Mouse (Mus musculus): ENCODE results near the gene Dapp1.
A peak's percentile ranks its signal among the peaks of the same experiment; 100 is the strongest.
"Not testable (repeated sequence)": the region's sequence is repeated elsewhere in the genome, so short reads cannot be mapped to it uniquely, and the experiment has no call there.

Gene Dapp1

GRCm38 (mm10) chr3:137954256-137954916 lies 27.0 kb downstream of the Dapp1 start:
- no peak for DNase-seq (ENCODE audit: low spot score in 2 of 2)

DNA sequence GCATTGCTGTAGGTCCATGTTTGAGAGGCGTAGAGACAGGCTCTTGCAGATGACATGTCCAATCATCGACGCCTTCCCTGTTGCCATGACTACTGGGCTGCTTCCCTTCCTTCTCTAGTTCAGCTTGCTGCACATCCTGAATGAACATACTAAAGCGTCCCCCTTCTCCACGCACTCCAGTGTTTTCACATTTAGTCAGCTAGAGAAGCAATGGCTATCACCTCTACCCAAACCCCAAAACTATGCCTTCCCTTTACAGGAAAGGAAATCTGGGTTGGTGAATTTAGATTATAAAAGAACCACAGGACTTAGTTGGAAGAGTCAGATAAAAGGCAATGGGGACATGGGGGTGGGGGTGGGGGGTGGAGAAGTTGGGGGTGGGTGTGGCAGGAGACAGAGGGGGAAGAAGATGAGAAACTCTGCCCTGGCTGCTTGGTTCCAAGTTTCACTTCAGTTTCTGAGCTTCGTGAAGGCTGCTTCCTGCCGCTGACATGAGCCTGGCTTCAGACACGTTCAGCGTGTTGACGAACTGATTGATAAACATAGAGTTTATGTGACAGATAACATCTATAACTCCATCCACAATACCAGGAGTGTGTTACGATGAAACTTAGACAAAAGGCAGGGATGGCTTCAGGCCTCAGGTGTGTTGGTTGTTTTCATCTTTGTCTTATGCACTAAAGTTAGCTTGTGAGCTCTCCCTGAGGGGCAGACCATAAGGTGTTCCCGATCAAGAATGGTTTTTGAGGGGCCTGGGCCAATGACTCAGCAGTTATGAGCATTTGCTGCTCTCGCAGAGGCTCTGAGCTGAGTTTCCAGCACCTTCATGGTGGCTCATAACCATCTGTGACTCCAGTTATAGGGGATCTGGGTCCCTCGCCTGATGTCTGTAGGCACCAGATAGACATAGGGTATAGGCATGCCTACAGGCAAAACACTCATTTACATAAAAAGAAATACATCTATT lies 28.1 kb downstream of the Dapp1 start:
- no peak for DNase-seq (ENCODE audit: low spot score in 2 of 2)

- peak in 1 of 2 experiments; percentile 66 for DNase-seq (ENCODE audit: low spot score in 2 of 2)
Observed at GRCm38 (mm10) chr3:137952225-137952913, 29.0 kb downstream of the Dapp1 start.

DNA sequence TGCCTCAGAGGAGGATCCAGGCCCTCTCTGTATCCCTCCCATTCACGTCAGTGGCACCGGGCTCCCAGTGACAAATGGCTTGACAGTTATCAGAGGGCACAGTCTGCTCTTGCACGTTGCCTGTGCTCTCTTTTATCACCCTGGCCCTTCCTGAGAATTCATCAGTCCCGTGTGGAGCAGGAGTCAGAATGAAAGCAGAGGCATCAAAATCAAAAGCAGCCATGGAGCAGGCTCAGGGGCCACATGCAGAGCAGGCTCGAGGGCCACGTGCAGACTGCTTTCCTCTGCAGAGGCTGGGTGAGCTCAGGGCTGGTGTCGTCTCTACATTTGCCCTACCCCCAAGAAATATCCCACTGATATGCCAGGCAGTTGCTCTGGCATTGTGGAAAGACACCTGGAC lies 29.5 kb downstream of the Dapp1 start:
- no peak for DNase-seq (ENCODE audit: low spot score in 2 of 2)

DNA sequence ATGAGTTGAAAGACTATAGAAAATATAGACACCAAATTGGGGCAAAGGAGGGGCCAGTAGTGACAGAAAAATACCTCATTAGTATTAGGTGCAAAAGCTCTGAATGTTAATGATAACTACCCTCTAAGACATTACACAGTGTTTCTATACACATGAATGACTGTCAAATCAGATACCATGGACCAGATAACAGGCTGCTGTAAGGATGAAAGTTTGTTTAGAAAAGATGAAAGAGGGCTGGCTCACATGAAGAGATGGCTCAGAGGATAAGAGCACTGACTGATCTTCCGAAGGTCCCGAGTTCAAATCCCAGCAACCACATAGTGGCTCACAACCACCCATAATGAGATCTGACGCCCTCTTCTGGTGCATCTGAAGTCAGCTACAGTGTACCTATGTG lies 30.0 kb downstream of the Dapp1 start:
- DNase-seq (ENCODE audit: low spot score in 2 of 2) = not testable (repeated sequence)

DNA sequence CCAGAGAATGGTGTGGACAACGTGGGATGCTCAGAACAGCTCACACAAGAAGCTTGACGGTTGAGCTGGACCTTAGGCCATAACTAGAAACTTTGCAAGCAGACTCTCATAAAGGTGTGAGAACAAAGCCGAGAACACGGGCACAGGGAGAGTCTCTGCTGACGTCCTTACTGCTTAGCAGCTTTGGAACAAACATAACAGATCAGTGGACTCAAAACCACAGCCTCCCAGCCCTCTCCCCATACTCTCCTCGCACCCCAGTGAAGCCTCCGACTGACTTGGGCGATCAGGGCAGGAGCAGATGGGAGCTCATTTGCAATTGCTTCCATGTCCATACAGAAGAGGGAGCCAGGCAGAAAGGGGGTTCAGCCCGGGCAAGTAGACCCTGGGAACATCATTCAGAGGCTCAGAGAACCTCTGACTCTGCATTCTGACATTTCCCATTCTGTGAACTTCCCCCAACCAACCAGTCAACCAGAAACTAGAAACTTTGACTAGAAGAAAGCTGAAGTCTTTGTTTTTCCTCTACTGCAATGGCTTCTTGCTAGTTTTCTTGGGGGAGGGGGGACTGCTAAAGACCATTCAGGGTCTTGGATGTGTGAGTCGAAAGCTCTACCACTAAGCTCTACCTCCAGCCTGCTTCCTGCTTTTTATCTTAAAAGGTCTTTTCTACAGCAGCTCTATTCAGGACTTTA lies 31.0 kb downstream of the Dapp1 start:
- DNase-seq (ENCODE audit: low spot score in 2 of 2) = no peak

DNA sequence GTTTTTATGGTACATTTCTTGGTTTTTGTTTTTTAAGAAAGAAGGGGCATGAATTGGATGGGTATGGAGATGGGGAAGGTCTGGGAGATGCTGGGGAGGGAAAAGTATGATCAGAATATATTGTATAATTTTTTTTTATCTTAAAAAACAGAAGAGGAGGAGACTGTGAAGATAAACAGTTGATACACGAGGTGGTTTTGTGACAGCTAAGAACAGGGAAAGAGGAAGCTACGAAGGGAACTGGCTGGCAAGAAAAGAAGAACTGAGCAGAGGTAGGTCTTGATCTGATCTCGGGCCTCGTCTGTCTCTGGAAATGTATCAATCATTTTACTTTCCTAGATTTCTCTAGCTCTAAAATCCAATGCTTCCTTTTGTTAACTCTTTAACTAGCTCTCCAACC lies 33.8 kb downstream of the Dapp1 start:
- no peak for DNase-seq (ENCODE audit: low spot score in 2 of 2)

DNA sequence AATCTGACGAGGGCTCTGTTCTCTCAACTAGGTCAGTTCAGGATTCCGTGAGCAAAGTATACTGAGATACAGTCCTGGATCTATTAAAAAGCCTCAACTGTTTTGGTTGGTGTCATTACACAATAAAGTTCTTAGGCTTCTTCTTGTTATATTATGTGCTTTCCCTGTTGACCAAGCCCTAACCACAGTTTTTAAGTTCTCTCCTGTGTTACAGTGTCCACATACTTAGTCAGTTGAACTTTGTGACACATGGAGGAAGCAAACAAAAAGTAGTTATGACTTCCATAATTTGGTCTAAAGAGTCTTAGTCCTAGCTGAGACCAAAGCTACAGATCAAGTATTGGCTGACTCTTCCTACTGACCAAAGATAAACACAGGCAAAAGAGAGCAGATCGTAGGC lies 34.5 kb downstream of the Dapp1 start:
- DNase-seq (ENCODE audit: low spot score in 2 of 2) = no peak

GRCm38 (mm10) chr3:137943737-137944154 lies 37.6 kb downstream of the Dapp1 start:
- no peak for DNase-seq (ENCODE audit: low spot score in 2 of 2)

- no peak for DNase-seq (ENCODE audit: low spot score in 2 of 2)
Observed at GRCm38 (mm10) chr3:137942098-137942622, 39.2 kb downstream of the Dapp1 start.

GRCm38 (mm10) chr3:137941555-137941954 lies 39.8 kb downstream of the Dapp1 start:
- no peak for DNase-seq (ENCODE audit: low spot score in 2 of 2)

DNA sequence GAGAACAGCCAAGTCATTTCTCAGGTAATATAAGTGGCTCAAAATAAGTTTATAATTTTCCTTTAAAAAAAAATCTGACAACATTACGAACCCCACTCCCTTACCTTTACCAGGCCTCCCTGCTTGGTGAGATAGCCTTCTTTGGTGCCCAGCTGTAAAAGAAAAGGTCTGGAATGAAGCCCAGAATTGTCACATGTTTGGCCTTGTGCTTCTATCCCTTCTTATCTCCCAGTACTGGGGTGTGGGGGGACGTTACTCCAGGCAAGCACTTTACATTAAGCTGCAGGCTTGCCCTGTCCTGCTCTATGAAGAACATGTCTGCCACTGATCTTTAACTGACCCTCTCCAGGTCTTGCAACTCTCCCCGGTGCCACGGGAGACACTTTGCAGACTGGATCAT lies 40.6 kb downstream of the Dapp1 start:
- DNase-seq (ENCODE audit: low spot score in 2 of 2) = peak; percentile 15 to 44

DNA sequence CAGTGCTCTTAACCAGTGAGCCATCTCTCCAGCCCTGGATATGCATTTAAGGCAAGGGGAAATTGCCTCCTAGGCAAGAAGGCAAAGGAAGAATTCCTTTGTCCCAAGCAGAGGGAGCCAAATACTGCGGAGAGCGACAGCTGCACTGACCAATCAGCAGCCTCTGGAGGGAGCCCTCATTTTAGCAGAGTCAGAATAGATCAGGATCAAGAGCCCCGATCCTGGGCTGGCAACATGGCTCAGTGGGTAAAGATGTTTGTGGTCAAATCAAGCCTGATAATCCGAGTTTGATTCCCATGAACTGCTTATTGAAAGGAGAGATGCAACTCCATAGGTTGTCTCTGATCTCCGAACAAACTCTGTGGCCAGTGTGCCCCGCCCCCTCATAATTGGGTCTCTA lies 42.7 kb downstream of the Dapp1 start:
- peak in 1 of 2 experiments; percentile 31 for DNase-seq (ENCODE audit: low spot score in 2 of 2)

GRCm38 (mm10) chr3:137936541-137936940 lies 44.8 kb downstream of the Dapp1 start:
- no peak for DNase-seq (ENCODE audit: low spot score in 2 of 2)

DNA sequence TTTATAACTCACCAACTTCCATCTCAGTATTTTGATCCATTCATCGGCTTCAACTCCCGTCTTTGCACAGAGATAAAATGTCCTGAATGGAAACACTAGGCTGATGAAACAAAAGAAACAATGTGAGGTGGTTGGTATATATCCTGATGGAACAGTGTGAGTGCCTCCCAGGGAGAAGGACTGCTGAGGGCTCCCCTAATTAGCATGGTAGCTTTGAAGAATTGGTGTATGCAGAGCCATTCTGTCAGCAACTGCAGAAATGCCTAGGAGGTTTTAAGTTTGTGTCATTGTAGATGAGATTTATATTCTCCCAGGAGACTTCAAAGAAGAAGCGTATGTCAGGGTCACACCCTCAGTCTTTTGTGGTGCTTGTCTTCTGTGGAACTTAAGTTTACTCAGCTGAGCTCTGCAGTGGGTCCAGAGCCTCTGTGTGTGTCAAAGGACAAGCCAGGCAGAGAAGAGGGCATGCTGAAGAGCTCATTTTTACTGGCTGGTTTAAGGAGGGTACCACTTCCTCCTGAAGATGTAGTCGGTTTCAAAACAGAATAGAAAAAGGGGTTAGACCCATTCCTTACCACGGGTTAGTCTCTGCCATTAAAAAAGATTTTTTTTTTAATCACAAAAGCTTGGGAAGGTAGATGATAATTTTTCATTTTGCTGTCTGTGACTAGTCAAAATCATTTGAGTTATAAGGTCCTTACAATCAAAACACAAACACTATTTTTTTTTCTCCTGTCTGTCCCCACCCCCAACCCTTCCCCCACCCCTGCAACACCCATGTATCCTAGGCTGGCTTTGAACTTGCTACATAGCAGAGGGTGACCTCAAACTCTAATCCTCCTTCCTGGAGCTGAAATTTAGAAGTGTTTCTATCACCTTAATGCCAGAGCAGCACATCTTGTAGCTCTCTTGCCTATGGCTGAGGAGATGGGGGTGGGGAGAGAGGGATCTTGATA lies 45.5 kb downstream of the Dapp1 start:
- no peak for DNase-seq (ENCODE audit: low spot score in 2 of 2)

- DNase-seq (ENCODE audit: low spot score in 2 of 2) = no peak
Observed at GRCm38 (mm10) chr3:137933986-137934385, 47.4 kb downstream of the Dapp1 start.

DNA sequence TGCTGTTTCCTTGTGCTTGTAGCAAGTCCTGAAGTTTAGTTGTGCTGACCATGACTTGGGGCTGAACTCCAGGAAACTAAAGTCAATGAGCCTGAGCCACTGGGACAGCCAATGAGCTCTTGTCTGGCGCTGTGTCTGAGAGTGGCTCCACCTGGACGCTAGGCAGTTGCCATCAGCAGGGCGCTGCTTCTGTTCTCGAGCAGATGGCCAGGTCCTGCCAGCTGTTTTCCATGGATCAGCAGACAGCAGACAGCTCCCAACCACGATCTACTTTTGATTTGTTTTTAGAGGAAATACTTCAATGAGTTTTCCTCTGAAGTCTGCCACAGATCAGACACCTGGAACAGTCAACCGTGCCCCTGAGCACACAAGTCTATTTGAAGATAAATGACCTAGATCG lies 48.6 kb downstream of the Dapp1 start:
- no peak for DNase-seq (ENCODE audit: low spot score in 2 of 2)

GRCm38 (mm10) chr3:137929940-137930339 lies 51.4 kb downstream of the Dapp1 start:
- DNase-seq (ENCODE audit: low spot score in 2 of 2) = no peak

DNA sequence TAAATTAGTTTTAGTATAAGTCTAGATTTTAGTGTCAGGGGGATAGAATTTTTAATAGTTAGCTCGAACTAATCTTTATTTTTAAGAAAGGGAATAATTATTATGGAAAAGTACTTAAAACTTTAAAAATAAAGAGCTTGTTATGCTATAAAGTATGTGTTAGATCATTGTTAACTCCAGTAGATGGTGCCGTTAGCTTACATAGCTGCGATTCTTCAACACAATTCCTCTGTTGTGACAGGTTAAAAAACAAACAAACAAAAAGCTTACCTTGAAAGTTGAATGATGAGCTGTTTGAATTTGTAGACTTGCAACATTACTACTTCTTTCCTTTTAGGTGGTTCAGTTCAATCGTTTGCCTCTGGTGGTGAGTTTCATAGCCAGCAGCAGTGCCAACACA lies 54.3 kb downstream of the Dapp1 start:
- no peak for DNase-seq (ENCODE audit: low spot score in 2 of 2)

GRCm38 (mm10) chr3:137920594-137920993 lies 60.8 kb downstream of the Dapp1 start:
- no peak for DNase-seq (ENCODE audit: low spot score in 2 of 2)
